Mouse (Mus musculus) megakaryocyte, adult 5-6 weeks (primary cell): Measurements from ENCODE around the gene Pid1. TPM values are rescaled to one million over a fixed set of nuclear protein-coding genes. Genes with fewer than 3 reads are reported as not detected.

Experiments
- ATAC-seq: 2 replicates; pipeline ENCODE4 v1.8.0; 2016; ENCODE audit warnings: mild to moderate bottlenecking, inconsistent platforms; ENCODE audit not compliant: poor library complexity, severe bottlenecking
- total RNA-seq, 2 experiments: library from RNA; stranded (forward) in 1 of 2; stranded (reverse) in 1 of 2; fragments of 153-499, 151-499 nt in 1 of 2; fragments of 221-1000, 200-1000 nt in 1 of 2; gene quantifications; 2 replicates each; pipeline versions ENCODE4 v1.2.3 to v1.2.4; 2015 to 2017

The Pid1 gene
- total RNA-seq, 2 experiments from 2014 or later, result 113 to 132 TPM

- 0 out of 2 replicates have a peak, but pooled peaks have one; percentile 30 for ATAC-seq
Observed at GRCm38 (mm10) chr1:84192167-84192566, 171.8 kb downstream of the Pid1 start.

- ATAC-seq, result no peak
Observed at GRCm38 (mm10) chr1:84189446-84189845, 174.5 kb downstream of the Pid1 start.

GRCm38 (mm10) chr1:84186756-84187437 is 177.1 kb downstream of the Pid1 start:
- ATAC-seq, result no peak

GRCm38 (mm10) chr1:84177696-84178095 is 186.3 kb downstream of the Pid1 start:
- ATAC-seq, result no peak

- ATAC-seq, result no peak
Observed at GRCm38 (mm10) chr1:84177033-84177432, 186.9 kb downstream of the Pid1 start.

GRCm38 (mm10) chr1:84172941-84173340 is 191.0 kb downstream of the Pid1 start:
- ATAC-seq, result no peak

- ATAC-seq, result no peak
Observed at GRCm38 (mm10) chr1:84157790-84158189, 206.2 kb downstream of the Pid1 start.

GRCm38 (mm10) chr1:84155585-84155930 is 208.4 kb downstream of the Pid1 start:
- no peak for ATAC-seq

- no peak for ATAC-seq
Observed at GRCm38 (mm10) chr1:84154725-84155584, 209.0 kb downstream of the Pid1 start.

GRCm38 (mm10) chr1:84153943-84154342 is 210.0 kb downstream of the Pid1 start:
- peak; percentile 35; the same call in 1 of the 2 replicates for ATAC-seq

- no peak for ATAC-seq
Observed at GRCm38 (mm10) chr1:84141561-84141960, 222.4 kb downstream of the Pid1 start.

- no peak for ATAC-seq
Observed at GRCm38 (mm10) chr1:84132451-84132850, 231.5 kb downstream of the Pid1 start.

GRCm38 (mm10) chr1:84131799-84132198 is 232.2 kb downstream of the Pid1 start:
- ATAC-seq, result no peak

GRCm38 (mm10) chr1:84128510-84128909 is 235.5 kb downstream of the Pid1 start:
- ATAC-seq, result no peak

GRCm38 (mm10) chr1:84119306-84119705 is 244.7 kb downstream of the Pid1 start:
- ATAC-seq, result no peak

GRCm38 (mm10) chr1:84106756-84107155 is 257.2 kb downstream of the Pid1 start:
- ATAC-seq, result no peak

GRCm38 (mm10) chr1:84102052-84102451 is 261.9 kb downstream of the Pid1 start:
- no peak for ATAC-seq

- ATAC-seq, result no peak
Observed at GRCm38 (mm10) chr1:84097398-84097797, 266.6 kb downstream of the Pid1 start.

- ATAC-seq, result no peak
Observed at GRCm38 (mm10) chr1:84093291-84093690, 270.7 kb downstream of the Pid1 start.

GRCm38 (mm10) chr1:84089664-84090063 is 274.3 kb downstream of the Pid1 start:
- ATAC-seq, result no peak

- no peak for ATAC-seq
Observed at GRCm38 (mm10) chr1:84087957-84088356, 276.0 kb downstream of the Pid1 start.

- no peak for ATAC-seq
Observed at GRCm38 (mm10) chr1:84087325-84087724, 276.7 kb downstream of the Pid1 start.
